Mouse (Mus musculus) urinary bladder, postnatal 4 days (tissue): Measurements from ENCODE around the gene Zfhx3.

Experiments
- DNase-seq, 2 experiments: peaks; one replicate each; pipeline ENCODE4 v3.0.0; 2021 to 2022; ENCODE audit warnings: low spot score in 2 of 2

Gene Zfhx3

GRCm38 (mm10) chr8:108648993-108649392 is 706.5 kb downstream of the Zfhx3 start:
- no peak for DNase-seq

GRCm38 (mm10) chr8:108650837-108651236 is 708.4 kb downstream of the Zfhx3 start:
- DNase-seq, result no peak

GRCm38 (mm10) chr8:108661486-108662093 is 719.1 kb downstream of the Zfhx3 start:
- DNase-seq, result no peak

- no peak for DNase-seq
Observed at GRCm38 (mm10) chr8:108662766-108663165, 720.3 kb downstream of the Zfhx3 start.

- DNase-seq, result no peak
Observed at GRCm38 (mm10) chr8:108671939-108672515, 729.6 kb downstream of the Zfhx3 start.

GRCm38 (mm10) chr8:108675001-108675525 is 732.6 kb downstream of the Zfhx3 start:
- DNase-seq, result no peak

- DNase-seq, result no peak
Observed at GRCm38 (mm10) chr8:108689694-108690093, 747.2 kb downstream of the Zfhx3 start.

- no peak for DNase-seq
Observed at GRCm38 (mm10) chr8:108690576-108691455, 748.4 kb downstream of the Zfhx3 start.

GRCm38 (mm10) chr8:108691456-108692238 is 749.2 kb downstream of the Zfhx3 start:
- DNase-seq, result peak in 1 of 2 experiments; percentile 26

GRCm38 (mm10) chr8:108692239-108692627 is 749.8 kb downstream of the Zfhx3 start:
- no peak for DNase-seq

- DNase-seq, result no peak
Observed at GRCm38 (mm10) chr8:108692669-108693665, 750.5 kb downstream of the Zfhx3 start.

- DNase-seq, result no peak
Observed at GRCm38 (mm10) chr8:108693841-108694240, 751.4 kb downstream of the Zfhx3 start.

GRCm38 (mm10) chr8:108694516-108694915 is 752.1 kb downstream of the Zfhx3 start:
- DNase-seq, result no peak

GRCm38 (mm10) chr8:108695242-108695880 is 752.9 kb downstream of the Zfhx3 start:
- no peak for DNase-seq

- no peak for DNase-seq
Observed at GRCm38 (mm10) chr8:108695938-108696630, 753.6 kb downstream of the Zfhx3 start.

- no peak for DNase-seq
Observed at GRCm38 (mm10) chr8:108696631-108697410, 754.4 kb downstream of the Zfhx3 start.

- no peak for DNase-seq
Observed at GRCm38 (mm10) chr8:108697589-108697988, 755.1 kb downstream of the Zfhx3 start.

- DNase-seq, result no peak
Observed at GRCm38 (mm10) chr8:108698101-108698660, 755.7 kb downstream of the Zfhx3 start.
